Mouse (Mus musculus) bone marrow macrophage, adult 2 months (primary cell): ENCODE data around the gene Gabrb1. TPM values are rescaled to one million over a fixed set of nuclear protein-coding genes. Genes with fewer than 3 reads are reported as not detected.
"Not testable (repeated sequence)": the region's sequence is repeated elsewhere in the genome, so short reads cannot be mapped to it uniquely, and the experiment has no call there.

ENCODE experiments used
- H3K27ac ChIP-seq: 2 replicates; pipeline ENCODE4 v1.5.1; 2012; ENCODE audit warnings: low read depth, low read length; ENCODE audit not compliant: insufficient read depth
- H3K4me1 ChIP-seq: 2 replicates; pipeline ENCODE4 v1.6.1; 2012; ENCODE audit warnings: low read length; ENCODE audit not compliant: control insufficient read depth, insufficient read depth
- H3K4me3 ChIP-seq: 2 replicates; pipeline ENCODE4 v1.5.1; 2012; ENCODE audit warnings: mild to moderate bottlenecking, low read length, moderate library complexity; ENCODE audit not compliant: insufficient read depth
- CTCF ChIP-seq: IDR thresholded peaks from 2 replicates; pipeline ENCODE4 v1.5.1; 2012; ENCODE audit warnings: low read depth, mild to moderate bottlenecking, low read length, moderate library complexity
- POLR2A ChIP-seq: IDR thresholded peaks from 2 replicates; pipeline ENCODE4 v1.6.1; 2012; ENCODE audit warnings: mild to moderate bottlenecking, low read depth, low read length, borderline replicate concordance
- polyA plus RNA-seq: library from polyadenylated mRNA; stranded (reverse); fragments of >200 nt; gene quantifications from 2 replicates; pipeline ENCODE4 v1.2.4, GENCODE M21; 2012; ENCODE audit not compliant: missing spikeins, insufficient read depth, insufficient read length

The Gabrb1 gene
- polyA plus RNA-seq, 1 experiment, result not detected

DNA sequence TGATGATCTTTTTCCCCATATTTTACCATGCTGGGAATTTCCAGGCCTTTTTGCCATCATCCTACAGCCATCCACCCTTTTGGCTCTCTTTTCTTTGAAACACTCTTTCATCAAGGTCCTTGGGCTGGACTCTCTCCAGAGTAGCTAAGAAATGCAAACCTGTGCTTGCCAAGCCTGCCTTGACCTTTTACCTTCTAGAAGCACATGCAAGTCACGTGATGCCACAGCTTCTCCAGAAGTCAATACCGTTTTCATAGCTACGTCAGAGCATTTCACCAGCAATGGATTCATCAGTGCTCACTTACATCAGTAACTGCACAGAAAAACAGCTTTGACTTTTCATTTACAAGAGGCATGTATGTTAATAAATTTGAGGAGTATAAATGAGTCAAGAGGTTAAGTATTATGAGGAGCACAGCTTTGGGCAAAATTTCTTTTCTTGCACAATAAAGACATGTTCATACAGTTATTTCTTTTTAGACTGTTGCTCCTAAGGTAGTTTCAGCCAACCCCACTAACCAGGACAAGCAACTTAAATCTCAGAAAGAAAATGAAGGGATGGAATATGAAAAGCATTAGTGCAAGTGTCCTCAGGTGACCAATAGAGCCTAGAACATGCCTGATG lies 346.0 kb downstream of the Gabrb1 start:
- no peak for TF ChIP-seq POLR2A
- no peak for TF ChIP-seq CTCF
- Histone ChIP-seq H3K27ac (no peak overlapping the region), H3K4me3 (no peak overlapping the region)

DNA sequence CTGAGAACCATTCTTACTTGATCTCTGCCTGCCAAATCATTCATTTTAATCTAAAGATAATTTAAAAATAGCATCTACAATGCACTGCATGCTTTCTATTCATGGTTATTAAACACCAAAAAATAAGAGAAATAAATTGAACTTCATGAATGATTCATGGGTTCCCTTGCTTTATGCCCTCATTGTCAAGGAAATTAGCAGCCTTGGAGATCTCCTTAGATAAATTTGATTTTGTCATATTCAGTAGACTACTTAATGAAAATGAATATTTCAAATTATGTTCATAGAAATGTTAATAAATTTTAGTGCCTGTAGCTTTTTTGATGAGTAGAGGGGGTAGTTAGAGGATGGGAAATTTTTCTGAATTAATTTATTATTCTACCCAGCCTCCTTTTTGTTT lies 379.0 kb downstream of the Gabrb1 start:
- Histone ChIP-seq H3K27ac (no peak overlapping the region), H3K4me3 (no peak overlapping the region), H3K4me1 (no peaks in the 10 kb centered on the region)
- TF ChIP-seq CTCF (no peak), POLR2A (no peak)

More for the DNA sequence above, 346.0 kb downstream of the Gabrb1 start:
- H3K4me1 ChIP-seq, result no peaks in the 10 kb centered on the region

DNA sequence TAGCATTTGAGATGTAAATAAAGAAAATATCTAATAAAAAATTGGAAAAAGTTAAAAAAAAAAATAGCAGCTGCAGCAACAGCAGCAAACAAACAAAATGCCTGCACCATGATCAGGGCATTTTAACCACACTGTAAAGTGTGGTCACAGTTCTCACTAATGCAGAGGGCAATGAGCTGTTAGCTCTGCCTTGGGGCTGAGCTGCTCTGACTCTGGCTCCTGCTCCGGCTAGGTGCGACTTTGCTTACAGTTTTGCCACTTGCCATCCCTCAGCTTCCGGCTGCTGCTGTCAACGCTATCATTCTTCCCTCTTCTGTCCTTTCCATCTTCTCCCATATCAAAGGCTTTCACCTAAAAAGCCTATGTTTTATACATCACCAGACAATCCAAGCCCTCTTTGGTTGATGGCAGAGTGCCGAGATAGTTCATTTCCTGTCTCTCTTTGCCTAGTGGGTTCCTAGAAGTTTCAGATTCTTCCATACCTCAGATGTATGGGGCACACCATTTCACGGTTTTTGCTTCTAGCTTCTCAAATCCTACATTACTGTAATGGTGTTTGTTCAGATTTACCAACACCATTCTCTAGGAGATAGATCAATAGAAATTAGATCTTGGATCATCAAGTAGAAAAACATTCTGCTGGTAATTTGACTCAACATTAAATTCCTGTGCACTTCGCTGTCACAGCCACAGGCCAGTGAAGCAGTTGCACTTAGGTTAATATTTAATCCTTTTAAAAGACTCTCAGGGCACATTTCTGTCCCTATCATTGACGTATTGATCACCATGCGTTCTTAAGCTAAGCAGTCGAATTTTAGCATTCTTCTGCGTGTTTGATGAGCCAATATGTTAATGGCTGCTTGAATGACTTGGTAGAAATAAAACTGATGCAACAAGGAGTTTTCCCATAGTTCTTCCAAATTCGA lies 385.6 kb downstream of the Gabrb1 start:
- no peak overlapping the region for H3K4me3 ChIP-seq
- no peak overlapping the region for H3K27ac ChIP-seq
- no peaks in the 10 kb centered on the region for H3K4me1 ChIP-seq
- no peak for TF ChIP-seq CTCF
- TF ChIP-seq POLR2A, result no peak

DNA sequence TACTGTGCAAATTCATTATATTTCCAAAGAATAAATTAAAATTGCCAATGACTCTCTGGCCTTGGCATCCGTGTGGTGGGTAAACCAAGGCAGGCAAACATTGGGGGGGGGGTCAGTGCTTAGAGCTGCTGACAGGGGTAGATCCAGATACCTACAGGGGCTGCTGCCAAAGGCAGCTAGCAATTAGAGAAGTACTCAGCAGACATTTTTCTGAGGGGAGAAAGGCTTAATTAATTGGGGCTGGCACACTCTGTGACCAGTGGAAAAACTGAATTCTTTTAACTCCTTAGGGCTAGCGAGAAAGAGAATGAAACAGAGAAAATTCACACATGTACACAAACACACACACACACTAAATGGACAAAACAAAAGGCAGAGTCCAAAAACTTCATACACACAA lies 388.3 kb downstream of the Gabrb1 start:
- Histone ChIP-seq H3K4me1 (no peaks in the 10 kb centered on the region), H3K4me3 (no peak overlapping the region), H3K27ac (no peak overlapping the region)
- TF ChIP-seq CTCF (no peak), POLR2A (no peak)

DNA sequence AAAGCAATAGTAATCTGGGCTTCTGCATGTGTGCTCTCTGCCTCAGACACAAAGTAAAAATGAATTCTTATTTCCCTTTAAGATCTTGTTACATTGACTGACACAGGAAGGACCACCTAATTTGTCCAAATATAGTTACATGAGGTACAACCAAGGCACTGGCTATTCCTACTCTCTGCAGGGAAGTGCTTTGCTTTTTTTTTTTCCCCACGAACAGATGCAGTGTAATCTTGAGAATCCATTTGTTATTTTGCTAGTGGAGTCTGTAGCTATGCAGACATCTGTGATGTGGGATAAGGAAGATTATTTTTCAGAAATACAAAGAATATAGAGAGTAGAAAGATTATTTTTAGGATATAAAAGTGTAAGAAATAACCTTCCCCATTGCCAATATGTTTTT lies 406.2 kb downstream of the Gabrb1 start:
- no peak for TF ChIP-seq POLR2A
- no peak for TF ChIP-seq CTCF
- Histone ChIP-seq H3K27ac (no peak overlapping the region), H3K4me3 (no peak overlapping the region), H3K4me1 (no peaks in the 10 kb centered on the region)

DNA sequence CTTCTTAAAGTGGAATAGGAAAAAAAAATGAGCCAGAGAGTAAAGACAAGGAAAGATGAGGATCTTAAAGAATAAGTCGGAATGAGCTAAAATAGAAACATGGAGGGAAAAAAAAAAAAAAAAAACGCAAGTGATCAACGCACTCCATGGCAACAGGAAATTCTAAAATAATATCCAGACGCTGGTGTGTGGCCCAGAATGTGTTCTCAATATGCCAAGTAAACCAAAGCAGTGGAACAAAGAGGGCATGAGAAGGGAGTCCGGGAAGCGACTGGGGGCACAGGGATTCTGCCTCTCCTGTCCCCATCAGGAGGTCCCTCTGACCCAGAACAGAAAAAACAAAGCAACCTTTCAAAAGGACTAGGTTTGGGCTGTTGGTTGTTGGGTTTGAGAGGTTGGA lies 410.9 kb downstream of the Gabrb1 start:
- no peak for TF ChIP-seq POLR2A
- TF ChIP-seq CTCF, result no peak
- Histone ChIP-seq H3K4me1 (no peaks in the 10 kb centered on the region), H3K4me3 (no peak overlapping the region), H3K27ac (no peak overlapping the region)

DNA sequence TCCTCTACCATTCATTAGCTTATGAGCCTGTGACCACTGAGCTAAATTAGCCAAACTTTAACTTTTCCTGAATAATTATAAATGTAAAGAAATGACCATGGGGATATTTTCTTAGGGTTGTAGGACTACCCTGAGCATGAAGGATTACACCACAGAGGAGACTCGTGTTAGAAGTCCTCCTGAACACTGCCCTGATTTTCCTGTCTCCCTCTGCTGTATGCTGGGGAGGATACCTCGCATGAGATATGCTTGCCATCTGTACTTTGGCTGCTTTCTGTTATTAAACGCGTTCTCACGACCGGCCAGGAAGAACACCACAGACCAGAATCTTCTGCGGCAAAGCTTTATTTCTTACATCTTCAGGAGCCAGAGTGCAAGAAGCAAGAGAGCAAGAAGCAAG lies 411.5 kb downstream of the Gabrb1 start:
- H3K4me3 ChIP-seq, H3K4me1 ChIP-seq, H3K27ac ChIP-seq: not testable (repeated sequence)

DNA sequence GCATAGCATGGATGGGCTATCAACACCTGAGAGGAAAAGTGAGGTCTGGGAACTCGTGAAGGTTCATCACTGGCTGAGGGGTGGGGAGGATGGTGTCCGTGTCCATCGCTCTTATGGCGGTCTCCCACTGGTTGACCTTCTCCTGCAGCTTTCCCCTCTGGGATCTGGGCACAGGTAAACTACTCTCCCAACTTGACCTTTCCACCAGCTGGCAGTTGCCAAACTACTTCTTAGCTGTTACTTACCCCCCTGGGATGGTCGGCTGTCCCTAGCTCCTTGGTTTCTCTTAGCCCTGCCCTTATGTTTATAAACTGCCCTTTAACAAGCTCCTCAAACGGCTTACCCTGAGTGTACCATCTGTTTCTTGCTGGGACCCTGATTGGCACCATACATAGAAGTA lies 418.9 kb downstream of the Gabrb1 start:
- Histone ChIP-seq H3K4me1 (no peaks in the 10 kb centered on the region), H3K4me3 (no peak overlapping the region), H3K27ac (no peak overlapping the region)
- TF ChIP-seq POLR2A (no peak), CTCF (no peak)

DNA sequence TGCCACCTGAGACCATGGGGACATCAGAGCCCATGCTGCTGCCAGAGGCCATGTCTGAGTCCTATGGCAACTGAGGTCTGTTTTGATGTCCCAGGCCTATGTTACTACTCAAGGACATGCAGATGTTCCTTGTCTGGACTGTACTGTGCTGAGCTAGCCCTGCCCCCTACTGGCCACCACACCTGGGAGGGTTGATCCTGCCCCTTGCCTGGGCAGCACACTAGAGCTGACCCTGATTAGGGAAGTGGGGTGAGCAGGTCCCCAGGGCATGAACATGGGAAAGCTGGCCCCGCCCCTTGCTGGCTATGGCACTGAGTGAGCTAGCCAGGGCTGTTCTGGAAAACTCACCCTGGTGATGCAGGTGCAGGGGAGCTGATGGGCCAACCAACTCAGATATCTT lies 428.6 kb downstream of the Gabrb1 start:
- Histone ChIP-seq H3K4me3 (no peak overlapping the region), H3K27ac (no peak overlapping the region), H3K4me1 (no peaks in the 10 kb centered on the region)
- TF ChIP-seq POLR2A (no peak), CTCF (no peak)

DNA sequence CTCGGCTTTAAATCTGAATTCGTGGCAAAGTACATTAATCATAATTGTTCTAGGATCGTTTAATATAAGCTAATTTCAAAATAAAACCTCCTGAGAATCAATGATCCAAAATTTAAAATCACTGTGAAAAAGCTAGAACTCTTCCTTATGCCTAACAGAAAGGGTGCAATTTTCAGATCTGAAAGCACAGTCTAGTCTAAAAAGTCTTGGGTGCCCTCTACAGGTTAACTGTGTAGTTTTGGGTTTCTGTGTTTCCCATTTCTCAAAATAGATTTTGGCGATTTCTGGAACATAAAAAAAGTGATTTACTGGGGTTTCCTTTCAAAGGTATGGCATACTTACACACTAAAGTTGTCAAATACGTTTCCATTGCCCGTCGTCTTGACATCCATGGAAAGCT lies 436.7 kb downstream of the Gabrb1 start:
- H3K27ac ChIP-seq, result no peak overlapping the region
- TF ChIP-seq CTCF (no peak), POLR2A (no peak)
- H3K4me3 ChIP-seq, result no peak overlapping the region

More for the DNA sequence above, 436.7 kb downstream of the Gabrb1 start:
- no peaks in the 10 kb centered on the region for H3K4me1 ChIP-seq
